Mouse (Mus musculus) urinary bladder, postnatal 10 days (tissue): ENCODE measurements around the gene Oasl1.
"Not testable (repeated sequence)": the region's sequence is repeated elsewhere in the genome, so short reads cannot be mapped to it uniquely, and the experiment has no call there.

Experiments used
- DNase-seq: peaks from one replicate; pipeline ENCODE4 v3.0.0; 2022; ENCODE audit warnings: low spot score

The Oasl1 gene

DNA sequence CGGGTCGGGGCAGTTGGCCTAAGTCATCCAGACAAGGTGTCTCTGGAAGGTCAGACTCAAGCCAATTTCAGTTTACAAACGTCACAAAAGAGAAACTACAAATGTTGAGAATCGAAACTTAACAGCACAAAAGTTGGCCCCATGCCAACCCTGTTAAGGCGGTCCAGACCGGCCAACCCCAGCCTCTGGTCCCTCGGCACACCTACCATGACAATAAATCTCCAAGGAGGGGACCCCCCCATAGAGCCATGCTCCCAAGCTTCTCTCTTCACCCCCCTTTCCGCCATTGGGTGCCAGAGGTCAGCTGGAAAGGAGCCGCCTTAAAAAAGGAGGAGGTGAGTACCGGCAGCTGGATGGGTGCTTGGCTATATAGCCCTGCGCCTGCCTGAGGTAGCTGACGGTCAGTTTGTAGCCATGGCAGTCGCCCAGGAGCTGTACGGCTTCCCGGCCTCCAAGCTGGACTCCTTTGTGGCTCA lies at the start of gene Oasl1:
Gene Oasl1 (plus strand): TSS at position 243 of the 476 bp plus-strand sequence.
- DNase-seq = no peak

DNA sequence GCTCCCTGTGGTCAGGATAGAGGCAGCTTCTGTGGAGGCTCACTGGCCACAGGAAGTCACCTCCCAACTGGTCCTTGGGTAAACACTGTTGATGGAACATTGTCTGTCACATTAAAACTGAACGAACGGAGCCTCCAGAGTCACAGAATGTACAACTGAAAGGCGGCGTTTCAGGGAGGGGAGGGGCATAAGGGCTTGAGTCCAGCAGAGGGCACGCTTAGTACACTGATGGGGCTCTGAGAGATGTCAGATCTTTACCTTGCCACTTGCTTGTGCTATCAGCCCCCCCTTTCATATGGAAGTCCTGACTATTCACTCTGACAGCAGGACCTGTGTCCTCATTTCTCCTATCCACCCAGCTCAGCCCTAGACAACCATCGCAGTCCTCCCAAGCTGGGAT lies 47.2 kb upstream of the Oasl1 start:
- no peak for DNase-seq

DNA sequence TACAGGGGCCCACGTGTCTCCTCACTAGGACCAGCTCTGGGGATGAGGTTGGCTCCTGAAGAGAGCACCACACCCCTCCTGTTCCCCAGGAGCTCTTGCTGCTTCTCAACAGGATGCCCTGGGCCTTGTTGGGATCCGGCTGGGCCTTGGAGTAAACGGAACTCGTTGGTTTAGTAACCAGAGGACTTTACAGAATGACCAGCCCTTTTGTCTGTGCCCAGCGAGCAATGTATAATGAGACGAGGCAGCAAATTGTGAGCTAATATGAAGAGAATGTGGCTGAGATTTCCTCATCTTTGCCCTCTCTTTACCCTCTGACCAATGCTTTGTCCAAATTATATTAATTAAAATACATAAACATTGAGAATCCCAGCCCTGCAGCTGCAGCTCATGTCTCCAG lies 46.7 kb upstream of the Oasl1 start:
- no peak for DNase-seq

DNA sequence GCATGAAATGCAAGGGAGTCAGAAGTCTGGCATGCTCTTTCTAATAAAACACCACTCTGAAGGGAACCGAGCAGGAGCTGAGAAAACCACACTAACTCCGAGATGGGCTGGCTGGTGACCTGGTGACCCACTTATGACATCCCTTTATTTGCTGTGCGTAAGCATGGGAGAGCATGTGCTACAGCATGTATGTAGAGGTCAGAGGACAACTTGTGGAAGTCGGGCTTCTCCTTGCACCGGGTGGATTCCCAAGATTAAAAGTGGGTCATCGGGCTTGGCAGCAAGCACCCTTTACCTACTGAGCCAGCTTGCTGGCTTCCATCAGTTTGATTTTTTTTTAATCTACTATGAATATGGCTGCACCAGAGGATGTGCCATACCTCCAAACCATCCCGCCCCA lies 45.6 kb upstream of the Oasl1 start:
- no peak for DNase-seq

DNA sequence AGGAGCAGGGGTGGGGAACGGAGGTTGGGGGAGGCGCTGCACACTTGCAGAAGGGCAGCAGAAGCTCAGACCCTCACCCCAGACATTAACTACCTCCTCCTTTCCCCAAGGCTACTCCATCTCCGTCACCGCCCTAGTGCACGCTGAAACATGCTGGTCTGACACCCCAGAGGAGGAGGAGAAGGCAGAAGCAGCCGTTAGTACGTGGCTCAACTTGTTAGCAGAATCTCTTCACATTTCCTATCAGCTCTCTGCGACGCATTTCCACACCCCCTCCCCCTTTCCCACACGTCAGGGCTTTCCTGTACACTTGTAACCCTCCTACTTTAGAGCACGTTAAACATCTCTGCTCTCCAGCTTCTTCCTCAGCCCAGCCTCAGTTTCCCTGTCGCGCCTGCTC lies 43.6 kb upstream of the Oasl1 start:
- no peak for DNase-seq

DNA sequence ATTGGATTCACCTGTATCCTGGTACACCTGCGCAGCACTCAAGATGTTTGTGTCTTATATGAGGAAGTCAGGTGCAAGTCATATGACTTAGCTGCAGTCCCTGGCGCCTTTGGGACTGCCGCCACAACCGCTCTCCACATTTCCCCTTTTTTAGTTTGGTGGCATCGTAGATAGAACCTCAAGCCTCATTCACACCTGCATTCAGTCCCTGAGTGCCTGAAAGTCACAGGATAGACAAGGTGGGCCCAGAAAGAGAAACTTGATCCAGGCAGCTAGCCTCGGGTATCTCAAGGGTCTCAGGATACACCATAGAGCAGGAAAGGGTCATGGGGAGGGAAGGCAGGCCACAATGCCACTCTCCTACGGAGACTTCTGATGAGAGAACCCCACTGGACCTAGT lies 40.7 kb upstream of the Oasl1 start:
- not testable (repeated sequence) for DNase-seq

DNA sequence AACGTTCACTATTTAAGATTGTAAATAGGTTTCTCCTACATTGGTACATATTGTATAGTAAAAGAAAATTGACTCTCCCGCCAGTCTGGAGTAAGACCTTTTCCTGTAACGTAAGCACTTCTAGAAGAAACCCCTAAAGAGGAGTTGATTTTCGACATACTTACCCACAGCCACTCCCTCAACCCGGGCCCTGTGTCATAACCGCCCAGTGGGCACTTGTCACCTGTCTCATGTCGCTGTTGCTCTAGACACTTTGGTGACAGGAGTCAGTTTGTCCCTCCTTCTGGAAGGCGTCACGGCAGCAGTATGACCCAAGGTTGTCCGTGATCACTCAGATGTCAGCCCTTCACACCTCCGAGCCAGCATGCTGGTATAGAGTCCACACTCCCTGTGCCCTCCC lies 40.0 kb upstream of the Oasl1 start:
- DNase-seq = no peak

DNA sequence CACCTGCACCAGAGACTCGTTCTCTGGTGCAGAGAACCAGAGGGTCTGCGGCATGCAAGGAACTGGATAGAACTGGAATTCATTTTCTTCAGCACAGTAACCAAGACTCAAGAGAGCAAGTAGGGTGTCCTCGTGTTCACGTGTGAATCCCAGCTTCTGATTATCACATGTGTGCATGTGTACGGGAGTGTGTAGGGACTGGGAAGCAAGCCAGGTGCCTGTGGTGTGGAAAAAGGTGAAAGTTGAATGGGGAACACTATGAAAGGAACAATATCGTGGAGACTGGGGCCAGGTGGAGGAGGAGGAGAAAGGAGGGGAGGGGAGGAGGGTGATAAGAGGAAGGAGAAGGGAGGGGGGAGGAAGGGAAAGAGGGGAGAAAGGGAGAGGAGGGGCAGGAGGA lies 36.2 kb upstream of the Oasl1 start:
- DNase-seq = no peak

DNA sequence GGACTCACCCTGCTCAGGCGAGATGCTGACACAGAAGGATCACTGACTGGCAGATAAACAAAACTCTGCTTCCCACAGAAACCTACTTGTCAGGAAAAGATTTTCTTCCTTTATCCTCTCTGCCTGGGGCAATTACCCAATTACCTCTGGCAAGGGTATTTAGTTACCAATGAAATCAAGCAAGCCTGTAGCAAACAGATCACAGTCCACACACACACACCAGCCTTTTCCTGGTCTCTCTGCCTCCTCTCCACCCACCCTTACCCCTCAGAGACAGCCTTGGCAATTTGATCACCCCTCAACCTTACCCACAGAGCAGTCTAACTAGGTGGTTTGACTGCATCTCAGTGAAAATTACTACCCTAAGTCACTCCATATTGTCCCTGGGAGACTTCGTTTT lies 34.0 kb upstream of the Oasl1 start:
- no peak for DNase-seq

DNA sequence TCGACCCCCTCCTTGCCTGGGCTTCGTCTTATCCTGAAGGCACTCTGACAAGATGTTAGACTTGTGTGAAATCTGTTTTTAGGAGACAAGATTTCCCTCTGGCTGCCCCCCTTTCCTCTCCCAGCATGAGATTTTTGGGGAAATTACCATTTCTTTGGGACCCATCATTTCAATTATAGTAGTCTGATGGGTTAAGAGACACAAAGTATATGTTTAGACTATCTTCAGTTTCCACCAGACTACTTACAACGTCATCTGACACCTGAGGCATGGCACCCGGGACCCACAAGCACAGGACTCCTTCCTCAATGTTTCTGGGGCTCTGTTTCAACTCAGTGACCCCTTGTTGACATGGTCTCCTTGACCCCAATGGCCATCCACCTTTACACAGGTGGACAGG lies 27.5 kb upstream of the Oasl1 start:
- DNase-seq = no peak

DNA sequence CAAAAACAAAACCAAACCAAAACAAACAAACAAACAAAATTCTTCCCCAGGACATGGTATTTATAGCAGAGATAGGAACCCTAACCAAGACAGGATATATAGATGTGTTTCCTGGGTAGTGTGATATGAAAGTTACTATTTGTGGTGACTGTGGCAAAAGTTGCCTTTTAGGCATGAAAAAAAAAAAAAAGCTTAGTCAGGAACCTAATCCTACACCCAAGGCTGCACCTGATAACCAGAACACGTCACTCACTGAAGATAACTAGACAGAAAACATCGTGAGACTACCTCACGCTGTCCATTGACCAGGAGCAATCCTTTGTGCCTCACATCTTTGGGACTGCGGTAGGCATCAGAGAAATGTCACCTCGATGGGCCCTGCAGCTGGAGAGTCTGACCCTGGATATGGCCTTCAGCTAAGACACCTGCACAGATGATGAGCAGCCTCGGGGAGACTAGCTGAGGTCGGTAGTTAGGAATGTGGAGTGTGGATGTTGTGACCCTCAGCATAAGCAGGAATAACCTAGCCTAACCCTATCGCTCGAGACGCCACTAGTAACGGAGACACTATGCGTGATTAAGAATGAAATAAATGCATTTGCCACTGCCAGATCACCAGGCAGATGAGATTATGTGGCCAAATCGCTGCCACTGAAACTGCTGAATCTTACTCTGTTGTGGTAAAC lies 26.2 kb upstream of the Oasl1 start, which contains the start of gene Oasl2:
Gene Oasl2 (plus strand): TSS at position 249 of the 686 bp plus-strand sequence.
- DNase-seq = no peak

DNA sequence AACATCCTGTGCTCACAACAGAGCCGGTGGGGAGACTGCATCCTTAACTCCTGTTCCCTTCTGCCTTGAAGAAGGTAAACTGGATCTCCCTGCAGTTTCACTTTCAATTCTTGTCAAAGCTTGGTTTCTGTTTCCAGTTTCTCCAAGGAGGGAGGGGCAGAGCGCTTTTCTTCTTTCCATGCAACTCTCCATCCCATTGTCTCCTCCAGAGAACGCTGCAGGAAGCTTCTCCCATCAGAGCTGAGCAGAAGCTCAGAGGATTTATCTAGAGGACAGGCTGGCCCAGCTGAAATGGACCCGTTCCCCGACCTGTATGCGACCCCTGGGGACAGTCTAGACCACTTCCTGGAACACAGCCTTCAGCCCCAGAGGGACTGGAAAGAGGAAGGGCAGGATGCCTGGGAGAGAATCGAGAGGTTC lies 25.7 kb upstream of the Oasl1 start:
- no peak for DNase-seq

DNA sequence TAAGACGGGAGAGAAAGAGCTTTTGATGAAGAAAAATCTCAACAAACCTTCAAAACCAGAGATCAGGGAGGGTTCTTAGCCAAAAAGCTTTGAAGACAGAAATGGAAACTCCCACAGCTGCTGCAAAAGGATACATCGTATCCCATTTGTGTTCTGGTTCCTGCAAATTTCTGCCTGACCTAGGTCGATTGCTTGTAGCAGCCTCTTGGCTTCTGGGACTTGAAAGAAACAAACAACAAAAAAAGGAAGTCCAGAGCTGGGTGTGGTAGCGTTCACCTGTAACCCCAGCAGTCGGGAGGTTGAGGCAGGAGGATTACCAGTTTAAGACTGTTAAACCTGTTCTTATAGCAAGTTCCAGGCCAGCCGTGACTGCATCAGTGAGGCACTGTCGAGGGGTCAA lies 24.2 kb upstream of the Oasl1 start:
- no peak for DNase-seq

DNA sequence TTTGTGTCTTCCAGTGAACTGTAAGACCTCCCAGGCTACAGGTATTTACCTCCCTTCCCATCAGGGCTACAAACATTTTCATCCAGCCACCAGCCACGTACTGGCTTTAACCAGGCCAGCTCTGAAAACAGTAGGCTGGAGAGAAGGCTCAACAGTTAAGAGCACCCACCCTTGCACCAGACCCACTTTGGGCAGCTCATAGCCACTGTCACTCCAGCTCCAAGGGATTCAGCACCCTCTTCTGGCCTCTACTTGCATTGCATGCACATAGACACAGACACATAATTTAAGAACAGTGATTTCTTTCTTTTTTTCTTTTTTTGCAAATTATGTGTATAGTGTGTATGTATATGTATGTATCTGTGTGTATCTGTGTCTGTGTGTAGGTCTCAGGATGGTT lies 20.6 kb upstream of the Oasl1 start:
- DNase-seq = no peak

DNA sequence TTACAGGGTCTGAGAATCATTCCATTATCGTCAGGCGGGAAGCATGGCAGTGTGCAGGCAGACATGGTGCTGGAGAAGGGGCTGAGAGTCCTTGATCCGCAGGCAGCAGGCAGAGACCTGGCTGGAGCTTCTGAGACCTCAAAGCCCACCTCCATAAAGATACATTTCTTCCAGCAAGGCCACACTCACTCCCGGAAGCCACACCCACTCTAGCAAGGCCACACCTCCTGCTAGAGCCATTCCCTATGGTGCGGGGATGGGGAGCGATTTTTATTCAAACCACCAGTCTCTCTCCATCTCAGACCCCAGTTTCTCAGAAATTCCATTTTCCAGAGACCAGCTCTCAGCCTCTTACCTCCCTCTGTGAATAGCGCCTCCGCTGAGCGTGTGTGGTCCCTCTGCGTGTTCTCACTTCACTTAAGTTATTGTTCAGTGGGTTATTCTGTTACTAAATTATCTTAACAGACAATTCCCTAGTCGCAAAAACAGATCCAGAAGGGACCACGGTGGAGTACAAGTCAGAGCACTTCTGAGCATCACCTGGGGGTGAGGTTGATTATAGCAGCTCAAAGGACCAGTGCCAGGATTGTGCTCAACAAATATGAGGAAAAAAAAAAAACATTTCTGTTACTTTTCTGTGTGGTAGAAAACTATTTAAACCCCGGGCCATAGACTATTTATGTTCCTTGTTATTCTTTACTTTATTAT lies 14.3 kb upstream of the Oasl1 start:
- no peak for DNase-seq

DNA sequence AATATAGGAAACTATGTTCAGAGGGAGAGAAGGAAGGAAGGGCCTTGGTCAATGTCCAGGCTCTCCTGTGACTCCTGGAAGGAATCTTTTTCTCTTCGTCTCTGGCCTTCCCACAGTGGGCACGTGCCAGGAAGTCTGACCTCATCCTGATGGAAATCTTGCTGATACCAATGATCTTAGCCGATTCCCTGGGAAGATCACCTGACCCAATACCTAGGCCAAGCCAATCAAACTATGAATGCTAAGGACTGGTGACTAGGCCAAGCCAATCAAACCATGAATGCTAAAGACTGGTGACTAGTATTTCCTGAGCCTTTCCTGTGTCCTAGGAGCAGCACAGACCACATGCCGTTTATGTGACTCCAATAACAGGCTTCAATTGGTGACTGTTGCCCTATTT lies 9.4 kb upstream of the Oasl1 start:
- DNase-seq = no peak

DNA sequence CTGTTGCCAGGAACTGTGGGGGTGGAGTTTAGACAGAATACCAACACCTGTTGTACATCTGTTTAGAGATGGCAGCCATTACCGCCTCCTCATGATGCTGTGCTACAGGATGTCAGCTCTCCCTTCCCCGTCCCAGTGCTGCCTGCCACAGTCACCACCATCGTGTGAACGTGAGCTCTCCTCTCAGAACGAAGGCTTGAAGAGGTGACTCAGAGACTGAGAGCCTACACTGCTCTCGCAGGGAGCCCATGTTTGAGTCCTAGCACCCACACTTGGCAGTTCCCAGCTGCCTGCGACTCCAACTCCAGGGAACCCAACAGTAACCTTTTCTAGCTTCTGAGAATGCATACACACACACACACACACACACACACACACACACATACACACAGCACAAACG lies 8.2 kb upstream of the Oasl1 start:
- DNase-seq = no peak

DNA sequence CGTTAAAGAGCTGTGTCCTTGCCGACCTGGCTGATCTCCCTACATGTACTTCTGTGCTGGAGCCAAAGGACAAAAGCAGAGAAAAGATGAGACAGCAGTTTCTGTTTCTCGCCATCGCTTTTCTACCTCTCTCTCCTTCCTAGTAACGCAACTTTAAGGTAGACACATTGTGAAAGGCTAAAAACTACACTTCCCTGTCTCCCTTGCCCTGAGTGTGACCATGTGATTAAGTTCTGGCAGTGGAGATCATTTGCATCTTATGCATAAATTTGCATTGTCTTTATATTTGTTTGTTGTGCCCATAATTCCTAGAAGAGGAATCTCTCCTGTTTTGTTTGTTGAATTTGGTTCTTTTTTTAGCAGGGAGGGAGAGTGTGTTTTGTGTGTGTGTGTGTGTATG lies 7.2 kb upstream of the Oasl1 start:
- DNase-seq = no peak

DNA sequence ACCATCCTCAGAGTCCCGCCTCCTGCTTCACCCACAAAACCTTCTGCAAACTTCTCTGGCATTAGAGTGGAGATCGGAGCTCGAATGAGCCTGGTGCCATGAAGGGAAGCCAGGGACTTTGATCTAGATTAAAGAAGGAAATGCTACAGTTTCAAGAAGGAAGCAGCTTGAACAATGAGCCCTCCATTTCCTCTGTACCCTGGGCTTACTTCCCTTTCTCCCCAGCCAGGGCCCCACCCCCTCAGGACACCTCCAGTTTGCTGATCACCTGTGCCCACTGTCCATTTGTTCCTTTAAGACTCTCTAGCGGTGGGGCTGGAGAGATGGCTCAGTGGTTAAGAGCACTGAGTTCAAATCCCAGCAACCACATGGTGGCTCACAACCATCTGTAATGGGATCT lies 6.3 kb upstream of the Oasl1 start:
- no peak for DNase-seq

DNA sequence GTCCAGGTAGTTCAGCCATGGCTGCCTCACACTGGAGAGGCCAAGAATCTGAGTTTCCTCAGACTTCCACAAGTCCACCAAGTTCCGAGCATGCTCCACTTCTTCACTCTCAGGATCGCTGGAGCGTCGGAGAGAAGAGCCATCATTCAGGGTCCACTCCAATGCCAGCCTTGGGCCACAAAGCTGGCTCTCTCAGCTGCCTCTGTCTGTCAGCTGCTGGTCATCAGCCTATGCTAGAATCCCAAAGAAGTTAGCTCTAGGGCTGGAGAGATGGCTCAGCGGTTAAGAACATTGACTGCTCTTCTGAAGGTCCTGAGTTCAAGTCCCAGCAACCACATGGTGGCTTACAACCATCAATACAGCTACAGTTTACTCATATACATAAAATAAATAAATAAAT lies 5.7 kb upstream of the Oasl1 start:
- DNase-seq = not testable (repeated sequence)

DNA sequence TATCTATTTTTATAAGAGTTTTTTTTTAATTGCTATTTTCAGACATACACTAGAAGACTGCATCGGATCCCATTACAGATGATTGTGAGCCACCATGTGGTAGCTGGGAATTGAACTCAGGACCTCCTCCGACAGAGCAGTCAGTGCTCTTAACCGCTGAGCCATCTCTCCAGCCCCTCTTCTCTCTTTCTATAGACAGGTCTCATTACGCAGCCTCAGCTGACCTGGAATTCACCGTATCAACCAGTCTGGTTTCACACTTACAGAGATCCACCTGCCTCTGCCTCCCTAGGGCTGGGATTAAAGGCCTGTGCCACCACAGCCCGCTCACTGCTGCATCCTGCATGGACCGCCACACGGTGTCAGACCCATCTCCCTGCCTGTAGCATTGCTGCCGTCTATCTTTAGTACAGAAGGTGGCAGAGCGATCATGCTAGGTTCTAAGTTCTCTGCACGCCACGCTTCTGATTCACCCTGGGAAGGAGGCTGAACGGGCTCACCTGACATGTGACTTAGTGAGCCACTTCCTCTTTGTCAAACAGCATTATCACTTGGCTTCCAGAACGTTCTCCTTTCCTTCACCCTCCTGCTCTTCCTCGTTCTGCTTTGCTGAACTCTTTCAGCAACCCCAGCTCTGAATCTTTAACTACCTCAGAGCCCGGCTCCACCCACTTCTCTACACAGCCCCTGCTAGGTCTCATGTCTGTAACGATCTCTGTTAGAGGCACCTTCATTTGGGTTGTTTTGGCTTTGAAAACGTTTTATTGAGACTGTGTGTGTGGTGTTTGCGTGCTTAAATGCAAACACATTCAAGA lies 1.3 kb upstream of the Oasl1 start:
- no peak for DNase-seq

DNA sequence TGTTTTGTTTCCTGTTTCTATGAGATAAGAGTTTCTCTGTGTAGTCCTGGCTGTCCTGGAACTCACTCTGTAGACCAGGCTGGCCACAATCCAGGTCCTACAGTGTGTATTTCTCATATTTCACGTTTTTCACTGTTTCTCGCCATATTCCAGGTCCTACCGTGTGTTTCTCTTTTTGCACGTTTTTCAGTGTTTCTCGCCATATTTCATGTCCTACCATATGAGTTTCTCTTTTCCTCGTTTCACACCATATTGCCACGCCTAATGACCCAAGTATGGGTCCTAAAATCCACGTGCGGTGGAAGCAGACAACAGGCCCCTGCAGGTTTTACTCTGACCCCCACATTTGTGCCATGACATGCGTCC lies 691 bp upstream of the Oasl1 start:
- no peak for DNase-seq

DNA sequence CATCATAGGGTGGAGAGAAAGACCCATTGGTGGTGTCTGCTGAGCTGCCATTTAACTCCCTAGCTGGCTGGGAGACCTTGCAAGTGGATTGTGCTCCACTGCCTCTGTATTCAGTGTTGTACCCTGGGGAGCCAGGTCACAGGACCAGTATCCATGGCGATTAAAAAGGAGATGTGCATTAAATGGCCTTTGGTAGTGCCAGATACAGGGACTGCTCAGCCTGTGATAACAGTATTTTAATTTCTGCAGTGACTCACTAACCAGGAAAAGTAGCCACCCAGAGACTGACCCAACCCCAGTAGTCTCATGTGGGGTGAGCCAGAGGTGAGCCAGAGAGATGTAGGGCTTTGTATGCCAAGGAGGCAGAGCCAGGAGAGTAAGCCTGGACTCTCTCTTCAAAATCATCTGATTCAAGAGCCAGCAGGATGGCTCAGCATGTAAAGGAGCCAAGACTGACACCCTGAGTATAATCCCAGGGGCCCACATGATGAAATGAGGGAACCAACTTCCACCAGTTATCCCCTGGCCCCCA lies 3.2 kb downstream of the Oasl1 start:
- DNase-seq = no peak
